Mouse (Mus musculus) gastrocnemius, adult 2 months (tissue): ENCODE data around the gene Wwc1. TPM values are rescaled to one million over a fixed set of nuclear protein-coding genes. Genes with fewer than 3 reads are reported as not detected.

Experiments
- DNase-seq: peaks from one replicate; pipeline ENCODE4 v3.0.0; 2022
- H3K27ac ChIP-seq: fragments of 200-600 bp; 2 replicates; pipeline ENCODE4 v1.8.1; 2022; ENCODE audit warnings: mild to moderate bottlenecking
- H3K4me3 ChIP-seq: fragments of 200-600 bp; 2 replicates; pipeline ENCODE4 v1.8.1; 2022; ENCODE audit warnings: mild to moderate bottlenecking, moderate library complexity
- CTCF ChIP-seq: fragments of 200-600 bp; IDR thresholded peaks from 2 replicates; pipeline ENCODE4 v1.8.1; 2022; ENCODE audit warnings: antibody characterized with exemption, mild to moderate bottlenecking, moderate library complexity
- intact Hi-C: fragments of 180-260 bp; cut with DNase I; formaldehyde crosslinking; loops from one replicate; pipeline ENCODE4 v1.15.1; 2025
- long read RNA-seq, 2 experiments: library from polyadenylated mRNA; stranded (forward); transcript quantifications; one replicate each; pipeline ENCODE4 v2.0.0; 2021
- total RNA-seq, 2 experiments: library from RNA; stranded (reverse); gene quantifications; 2 replicates each; pipeline ENCODE4 v1.2.3; 2021

Wwc1 gene
- total RNA-seq, result not detected
- long read RNA-seq, experiment 1, partial matches to known transcripts, result 0 of 1 reads
- long read RNA-seq, experiment 1, other reads (novel, unspliced or antisense), result 1 of 1 reads
- long read RNA-seq, experiment 2, partial matches to known transcripts, result 0 of 2 reads
- long read RNA-seq, experiment 2, other reads (novel, unspliced or antisense), result 2 of 2 reads

DNA sequence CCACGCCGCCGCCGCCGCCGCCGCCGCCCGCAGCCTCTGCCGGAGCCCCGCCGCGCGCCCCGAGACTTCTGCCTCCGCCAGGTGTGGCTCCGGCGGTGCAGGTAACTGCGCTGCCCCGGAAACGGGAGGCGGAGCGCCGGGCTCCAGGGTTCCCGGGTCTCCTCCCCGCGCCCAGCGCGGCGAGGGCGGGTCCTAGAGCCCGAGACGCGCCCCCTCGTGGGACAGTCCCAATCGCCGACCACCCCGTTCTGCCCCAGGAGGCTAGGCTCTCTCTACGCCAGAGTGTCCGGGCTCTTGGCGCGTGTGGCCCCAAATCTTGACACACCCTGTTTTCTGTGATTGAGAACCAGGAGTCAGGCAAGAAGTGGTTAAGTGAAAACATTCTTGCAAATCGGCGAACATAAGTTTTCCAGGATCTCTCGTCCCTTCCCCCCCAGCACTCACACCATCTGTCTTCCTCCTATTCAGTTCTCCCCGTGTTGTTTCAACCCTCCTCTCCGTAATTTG is at the start of gene Wwc1:
Gene Wwc1, minus strand, starts transcription at position 117 of the 507 bp plus-strand sequence.
- Histone ChIP-seq H3K4me3 (peak within 1 kb of the TSS; percentile 73), H3K27ac (no peak within 1 kb of the TSS)
- intact Hi-C loops, result no loop called here
- no peak for DNase-seq
- TF ChIP-seq CTCF, result no peak

DNA sequence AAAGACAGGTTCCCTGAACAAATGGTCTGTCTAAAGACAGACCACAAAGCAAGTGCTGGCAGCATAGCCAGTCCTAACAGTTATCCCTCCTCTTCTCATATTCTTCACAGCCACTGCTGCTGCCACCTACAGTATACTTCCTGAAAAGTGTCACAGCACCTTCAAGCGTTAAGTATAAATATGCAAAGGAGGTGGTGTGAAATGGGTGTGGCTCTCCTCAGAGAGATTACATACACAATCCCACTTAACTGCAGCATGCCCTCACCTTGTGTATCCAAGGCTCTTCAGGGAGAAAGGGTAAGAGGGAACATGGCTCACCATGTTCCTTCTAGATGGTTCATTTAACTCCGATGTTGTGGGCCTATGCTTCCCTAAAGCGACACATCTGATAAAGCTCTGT is 39.7 kb upstream of the Wwc1 start:
- H3K4me3 ChIP-seq, result no peak overlapping the region
- no peak overlapping the region for H3K27ac ChIP-seq
- intact Hi-C loops, result no loop called here
- no peak for TF ChIP-seq CTCF
- no peak for DNase-seq

DNA sequence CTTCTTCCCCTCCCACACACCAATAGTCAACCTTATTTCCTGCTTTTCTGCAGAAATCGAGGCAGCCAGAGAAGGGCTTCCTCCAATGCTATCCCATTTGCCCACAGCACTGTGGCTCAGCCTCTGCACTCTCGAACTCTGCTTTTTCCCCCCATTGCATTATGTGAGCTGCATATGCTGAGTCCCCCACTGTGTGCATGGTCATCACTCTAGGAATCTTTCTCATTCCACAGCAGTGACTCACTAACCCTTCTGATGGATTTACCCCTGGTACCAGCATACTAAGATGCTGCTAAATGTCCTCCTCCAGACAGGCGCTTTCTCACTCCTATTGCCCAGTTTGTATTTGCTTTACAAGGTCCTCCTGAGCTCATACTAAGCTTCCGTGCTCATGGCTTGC is 32.9 kb upstream of the Wwc1 start:
- intact Hi-C loops, result no loop called here
- TF ChIP-seq CTCF, result no peak

DNA sequence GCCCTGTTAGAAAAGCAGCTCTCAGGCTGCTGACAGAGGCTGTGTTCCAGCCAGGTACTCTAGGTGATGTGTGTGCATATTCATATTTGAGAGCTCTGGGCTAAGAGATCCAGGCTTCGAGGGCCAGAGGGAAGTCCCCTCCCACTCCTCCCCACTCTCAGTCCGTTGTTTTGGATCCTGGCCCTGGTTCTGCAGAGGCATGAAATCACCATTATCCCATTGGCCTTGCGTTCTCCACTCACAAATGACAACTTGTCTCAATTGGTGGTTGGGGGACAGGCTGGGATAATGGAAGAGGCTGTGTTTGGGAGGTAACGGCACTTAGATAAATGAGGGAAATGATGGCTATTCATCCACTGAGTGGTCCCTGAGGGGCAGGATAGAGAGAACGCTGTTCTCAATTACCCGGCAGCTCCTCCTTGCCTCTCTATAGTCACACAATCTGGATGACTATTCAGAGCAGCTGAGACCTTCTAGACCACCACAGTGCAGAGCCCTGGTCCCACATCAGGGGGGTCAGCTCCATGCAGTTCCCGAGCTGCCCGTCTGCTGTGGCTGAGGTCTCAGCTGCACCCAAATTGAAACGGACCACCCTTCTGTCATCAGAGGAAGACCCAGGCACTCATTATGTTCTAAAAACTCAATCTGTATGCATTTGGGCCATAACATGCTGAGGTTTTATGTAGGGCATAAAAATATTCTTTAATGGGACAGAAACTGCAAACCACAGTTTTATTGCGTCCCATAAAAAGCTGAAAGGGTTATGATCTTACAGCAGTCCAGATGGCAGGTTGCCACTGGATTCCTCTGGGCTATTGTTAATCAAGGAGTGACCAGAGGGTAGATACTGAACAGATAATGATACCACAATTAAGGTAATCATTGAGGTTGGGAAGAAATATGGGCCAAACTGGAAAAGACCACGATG is 29.2 kb upstream of the Wwc1 start:
- Histone ChIP-seq H3K27ac (no peak overlapping the region), H3K4me3 (no peak overlapping the region)
- intact Hi-C loops, result no loop called here
- DNase-seq, result no peak
- no peak for TF ChIP-seq CTCF

More for the DNA sequence above, 32.9 kb upstream of the Wwc1 start:
- Histone ChIP-seq H3K4me3 (no peak overlapping the region), H3K27ac (no peak overlapping the region)
- DNase-seq, result no peak

DNA sequence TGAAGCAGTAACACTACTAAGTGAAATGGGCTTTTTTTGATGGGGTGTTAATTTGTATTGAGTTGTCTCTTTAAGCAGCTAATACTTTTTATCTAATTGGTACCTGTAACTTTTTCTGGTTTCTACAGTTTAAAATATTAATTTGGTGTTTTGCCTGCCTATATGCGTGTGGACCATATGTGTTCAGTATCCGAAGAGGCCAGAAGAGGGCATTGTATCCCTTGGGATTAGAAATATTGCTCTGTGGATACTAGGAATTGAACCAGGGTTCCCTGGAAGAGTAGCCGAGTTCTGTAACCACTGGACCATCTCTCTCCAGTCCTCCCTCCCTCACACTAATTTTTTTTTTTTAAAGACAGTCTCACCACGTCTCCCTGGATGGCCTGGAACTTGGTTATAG is 22.6 kb upstream of the Wwc1 start:
- Histone ChIP-seq H3K4me3 (no peak overlapping the region), H3K27ac (no peak overlapping the region)
- TF ChIP-seq CTCF, result no peak
- intact Hi-C loops, result loop anchor here (5.0 kb wide), 3 partner anchors 161 to 1161 kb away; no protein-coding TSS in a partner anchor
- DNase-seq, result no peak

DNA sequence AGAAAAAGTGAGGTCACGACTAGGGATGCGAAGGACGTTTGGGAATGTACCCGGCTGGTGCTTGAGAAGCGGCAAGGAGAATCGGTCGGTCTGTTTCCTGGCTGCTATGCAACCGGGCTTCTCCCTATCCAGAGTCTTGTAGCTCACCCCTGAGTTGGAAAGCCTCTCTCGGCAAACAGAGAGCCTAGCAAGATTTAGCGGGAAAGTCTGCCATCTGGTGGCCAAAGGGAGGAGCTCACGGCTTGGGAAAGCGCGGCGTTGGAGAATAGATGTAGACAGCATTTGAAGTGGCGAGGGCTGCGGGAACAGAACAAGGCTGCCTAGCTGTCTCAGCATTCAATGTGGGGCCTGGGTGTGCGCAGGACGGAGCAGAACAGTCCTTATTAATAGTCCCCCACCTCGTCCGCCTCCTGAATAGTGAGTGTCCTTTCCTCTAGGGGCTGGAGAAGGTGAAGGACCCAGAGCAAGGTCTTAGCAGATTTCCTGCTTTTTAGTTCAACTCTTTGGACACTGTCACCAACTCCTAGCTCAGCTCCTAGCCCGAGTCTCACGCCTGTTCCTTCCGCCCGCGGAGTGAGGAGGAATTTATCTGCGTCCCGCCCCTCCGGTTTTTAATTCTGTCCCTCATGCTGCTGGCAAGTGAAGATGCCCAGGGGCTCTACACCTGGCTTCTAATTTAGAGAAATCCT is 21.1 kb upstream of the Wwc1 start:
- Histone ChIP-seq H3K4me3 (peak overlapping the region; percentile 53), H3K27ac (no peak overlapping the region)
- TF ChIP-seq CTCF, result peak; percentile 93
- intact Hi-C loops, result loop anchor here (5.0 kb wide), 3 partner anchors 159 to 1159 kb away; no protein-coding TSS in a partner anchor
- peak; percentile 81 for DNase-seq

DNA sequence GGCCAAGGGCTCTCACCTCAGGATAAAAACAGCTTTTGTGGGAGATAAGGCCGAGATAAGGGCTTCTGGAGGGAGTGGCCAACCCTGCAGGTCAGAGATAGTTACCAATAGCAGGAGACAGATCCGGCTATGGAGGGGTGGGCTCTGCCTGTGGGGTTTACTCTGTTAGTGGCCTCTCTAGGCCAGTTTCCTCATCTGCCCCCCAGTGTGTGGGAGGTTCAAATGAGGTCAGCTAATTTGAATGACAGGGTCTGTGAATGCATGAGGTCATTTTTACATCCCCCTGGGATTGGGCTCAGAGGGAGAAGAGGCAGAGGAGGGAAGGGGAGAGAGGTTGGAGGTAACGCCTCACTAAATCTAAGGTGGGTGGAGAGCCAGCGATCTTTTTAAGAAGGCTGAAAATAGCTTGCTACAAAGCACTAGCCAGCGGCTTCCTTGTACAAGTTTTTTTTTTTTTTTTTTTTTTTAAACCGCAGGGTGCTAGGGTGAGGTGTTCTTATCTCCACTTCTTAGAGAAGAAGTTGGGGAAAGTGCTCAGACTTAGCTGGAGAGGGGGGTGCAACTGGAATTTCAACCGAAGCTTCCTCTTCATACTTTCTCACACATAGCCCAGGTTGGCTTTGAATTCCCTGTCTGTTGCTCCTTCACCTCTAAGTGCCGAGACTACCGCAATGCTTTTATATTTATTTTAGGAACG is 20.4 kb upstream of the Wwc1 start:
- intact Hi-C loops, result loop anchor here (5.0 kb wide), 3 partner anchors 158 to 1158 kb away; no protein-coding TSS in a partner anchor
- no peak for DNase-seq
- H3K4me3 ChIP-seq, result peak overlapping the region; percentile 53
- no peak overlapping the region for H3K27ac ChIP-seq
- TF ChIP-seq CTCF, result no peak

DNA sequence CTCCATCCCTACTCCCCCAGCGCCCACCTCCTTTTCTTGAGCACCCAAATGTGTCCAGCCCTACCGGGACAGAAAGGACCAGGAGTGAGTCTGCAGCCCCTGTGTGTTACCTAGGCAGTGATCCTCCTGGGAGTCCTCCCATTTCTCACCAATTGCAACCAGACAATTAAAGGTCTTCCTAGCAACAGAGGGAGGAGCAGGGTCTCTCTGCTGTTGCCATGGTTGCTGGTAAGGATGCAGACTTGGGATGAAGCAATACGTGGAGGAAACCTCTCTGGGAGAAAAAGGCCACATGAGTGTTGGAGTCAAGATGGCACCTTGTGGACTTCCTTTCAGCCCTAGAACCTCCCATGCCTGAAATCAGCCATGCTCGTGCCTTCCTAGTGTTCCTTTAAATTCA is 19.7 kb upstream of the Wwc1 start:
- Histone ChIP-seq H3K4me3 (no peak overlapping the region), H3K27ac (no peak overlapping the region)
- intact Hi-C loops, result loop anchor here (5.0 kb wide), 3 partner anchors 158 to 1158 kb away; no protein-coding TSS in a partner anchor
- TF ChIP-seq CTCF, result no peak
- no peak for DNase-seq

DNA sequence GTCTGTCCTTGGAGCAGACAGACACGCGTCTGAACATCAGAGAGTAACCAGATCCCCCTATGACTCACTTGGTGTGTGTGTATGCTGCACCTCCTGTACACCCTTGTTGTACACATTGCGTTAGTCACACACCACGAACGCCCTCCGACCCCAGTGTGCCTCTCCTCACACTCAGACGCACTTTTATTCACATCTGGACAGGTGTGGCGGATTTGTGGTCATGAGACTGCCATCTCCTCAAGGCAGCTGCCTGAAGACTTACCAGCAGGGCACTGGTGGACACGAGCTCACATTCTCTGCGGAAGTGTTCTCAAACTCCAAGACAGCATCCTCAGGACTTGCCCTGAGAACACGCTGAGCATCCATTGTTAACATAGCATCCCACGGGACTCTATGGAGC is 17.7 kb upstream of the Wwc1 start:
- TF ChIP-seq CTCF, result no peak
- intact Hi-C loops, result no loop called here
- no peak overlapping the region for H3K4me3 ChIP-seq
- no peak overlapping the region for H3K27ac ChIP-seq
- DNase-seq, result no peak

DNA sequence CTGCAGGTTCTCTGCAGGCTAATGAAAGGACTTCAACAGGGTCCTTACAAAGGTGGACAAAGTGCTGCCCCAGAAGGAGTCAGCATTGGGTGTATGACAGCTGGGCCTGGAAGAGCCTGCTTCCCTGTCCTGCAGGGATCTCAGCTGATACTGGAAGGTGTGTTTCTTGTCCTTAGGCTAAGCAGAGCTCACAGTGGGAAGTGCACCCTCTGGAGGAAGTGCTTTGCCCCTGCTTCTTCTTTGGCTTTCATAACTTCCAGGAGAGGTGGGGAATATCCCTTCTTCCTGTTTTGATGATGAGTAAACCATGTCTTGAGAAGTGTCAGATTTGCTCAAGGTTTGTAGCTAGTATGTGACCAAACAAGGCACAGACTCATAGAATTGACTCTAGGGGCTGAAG is 15.0 kb upstream of the Wwc1 start:
- DNase-seq, result no peak
- no peak for TF ChIP-seq CTCF

DNA sequence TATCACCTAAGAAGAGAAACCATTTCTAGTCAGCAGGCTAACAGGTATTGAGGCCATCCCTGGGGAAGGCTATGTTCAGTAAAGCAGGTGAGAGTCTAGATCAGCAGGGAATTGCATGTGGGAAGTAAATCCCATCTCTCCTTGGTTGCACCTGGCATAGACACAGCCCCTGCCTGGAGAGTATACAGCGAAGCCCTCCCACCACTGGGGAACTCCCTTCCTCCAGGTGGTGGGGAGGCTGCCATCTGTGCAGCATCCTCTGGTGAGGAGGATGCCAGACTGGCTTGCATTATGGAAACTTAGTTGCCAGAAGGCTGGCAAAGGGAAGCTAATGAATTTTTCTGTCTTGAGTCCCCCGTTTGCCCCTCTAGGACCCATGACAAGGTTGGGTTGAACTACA is 11.5 kb upstream of the Wwc1 start:
- Histone ChIP-seq H3K4me3 (no peak overlapping the region), H3K27ac (no peak overlapping the region)
- DNase-seq, result no peak
- no peak for TF ChIP-seq CTCF
- intact Hi-C loops, result no loop called here

More for the DNA sequence above, 15.0 kb upstream of the Wwc1 start:
- Histone ChIP-seq H3K27ac (no peak overlapping the region), H3K4me3 (no peak overlapping the region)
- intact Hi-C loops, result no loop called here

DNA sequence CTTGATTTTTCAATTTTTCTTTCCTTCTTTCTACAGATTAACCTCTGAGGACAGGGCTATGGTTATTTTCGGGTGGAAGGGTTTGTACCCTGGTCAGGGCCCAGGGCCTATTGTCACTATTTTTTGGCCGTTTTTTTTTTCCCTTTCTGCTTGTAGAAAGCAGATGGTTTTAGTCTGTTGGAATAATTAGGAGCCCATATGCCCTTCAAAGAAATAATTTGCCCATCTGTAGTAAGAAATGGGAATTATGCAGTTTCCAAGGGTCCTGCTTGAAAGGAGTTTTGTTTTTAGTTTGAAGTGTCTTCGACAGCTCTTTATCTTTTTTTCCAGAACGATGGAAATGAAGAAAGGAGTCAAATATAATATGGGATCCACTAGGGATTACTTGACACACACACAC is 9.6 kb upstream of the Wwc1 start:
- Histone ChIP-seq H3K27ac (no peak overlapping the region), H3K4me3 (no peak overlapping the region)
- no peak for DNase-seq
- intact Hi-C loops, result no loop called here
- no peak for TF ChIP-seq CTCF
